Mouse (Mus musculus): ENCODE measurements at regions not wholly inside any gene's neighbourhood (a gene's known extent, or its start where the extent isn't known, plus 50 kb on each side); places are given as distances from the start of the nearest gene placed in this dataset.

DNA sequence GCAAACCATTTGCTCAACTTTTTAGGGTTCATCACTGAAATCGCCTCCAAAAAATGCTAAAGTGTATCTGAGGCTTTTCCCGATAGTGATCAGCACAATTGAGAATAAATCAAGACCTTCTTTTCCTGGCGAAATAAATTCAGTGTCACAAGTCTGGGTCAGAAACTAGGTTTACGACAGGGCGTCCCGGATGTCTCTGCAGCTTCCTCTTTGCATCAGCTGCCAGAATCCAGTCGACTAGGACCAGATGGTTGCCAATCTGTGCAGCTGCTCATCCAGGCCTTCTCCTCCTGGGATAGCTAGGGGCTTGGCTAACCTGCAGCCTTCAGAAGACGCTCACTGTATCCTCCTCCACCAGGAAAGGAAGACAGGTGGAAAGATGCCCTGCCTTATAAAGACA is 243.6 kb downstream of the Papss1 start:
- Histone ChIP-seq H3K4me3 (no peak overlapping the region), H3K36me3 (no peaks in the 10 kb centered on the region), H3K4me1 (no peaks in the 10 kb centered on the region), H3K9ac (no peak overlapping the region), H3K4me2 (replicated peaks) (no peak overlapping the region), H3K9me3 (no peaks in the 10 kb centered on the region), H3K27me3 (replicated peaks) (no peaks in the 10 kb centered on the region), H3K27ac (no peak overlapping the region)
- WGBS, result 76% methylated on average over 8 of the region's 8 CpGs
- ATAC-seq (ENCODE audit: low FRiP score, low read depth), result no peak

GRCm38 (mm10) chr3:131812968-131813367 is 248.4 kb downstream of the Papss1 start:
- Histone ChIP-seq H3K27me3 (replicated peaks) (no peaks in the 10 kb centered on the region), H3K36me3 (no peaks in the 10 kb centered on the region), H3K4me1 (no peaks in the 10 kb centered on the region), H3K4me3 (no peak overlapping the region), H3K27ac (no peak overlapping the region), H3K9ac (no peak overlapping the region), H3K9me3 (no peaks in the 10 kb centered on the region), H3K4me2 (replicated peaks) (no peak overlapping the region)
- ATAC-seq (ENCODE audit: low FRiP score, low read depth), result no peak
- WGBS, result 65% methylated on average over 6 of the region's 6 CpGs

DNA sequence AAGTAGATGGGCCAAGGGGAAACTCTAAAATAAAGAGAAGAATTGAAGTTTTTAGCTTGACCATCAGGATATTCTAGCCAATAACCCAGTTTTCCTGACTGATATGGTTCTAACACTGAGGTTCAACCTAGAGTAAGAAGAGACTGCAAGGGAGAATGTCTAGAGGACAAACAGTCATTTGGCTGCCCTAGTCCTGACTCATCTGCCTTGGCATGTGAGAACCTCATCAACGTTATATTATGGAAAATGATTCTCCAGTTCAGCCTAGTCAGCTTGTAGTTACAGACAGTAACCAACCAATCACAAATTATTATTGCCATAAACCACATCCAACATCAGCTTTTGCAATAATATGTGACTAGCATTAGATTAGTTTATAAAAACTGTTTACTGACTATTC is 254.2 kb downstream of the Papss1 start:
- no peaks in the 10 kb centered on the region for H3K4me1 ChIP-seq
- no peak overlapping the region for H3K27ac ChIP-seq
- H3K9ac ChIP-seq, result no peak overlapping the region
- 97% methylated on average over 1 of the region's 1 CpGs for WGBS
- H3K27me3 ChIP-seq (replicated peaks), result no peaks in the 10 kb centered on the region
- ATAC-seq (ENCODE audit: low FRiP score, low read depth), result no peak
- no peaks in the 10 kb centered on the region for H3K9me3 ChIP-seq
- no peak overlapping the region for H3K4me3 ChIP-seq
- H3K36me3 ChIP-seq, result no peaks in the 10 kb centered on the region
- H3K4me2 ChIP-seq (replicated peaks), result no peak overlapping the region

DNA sequence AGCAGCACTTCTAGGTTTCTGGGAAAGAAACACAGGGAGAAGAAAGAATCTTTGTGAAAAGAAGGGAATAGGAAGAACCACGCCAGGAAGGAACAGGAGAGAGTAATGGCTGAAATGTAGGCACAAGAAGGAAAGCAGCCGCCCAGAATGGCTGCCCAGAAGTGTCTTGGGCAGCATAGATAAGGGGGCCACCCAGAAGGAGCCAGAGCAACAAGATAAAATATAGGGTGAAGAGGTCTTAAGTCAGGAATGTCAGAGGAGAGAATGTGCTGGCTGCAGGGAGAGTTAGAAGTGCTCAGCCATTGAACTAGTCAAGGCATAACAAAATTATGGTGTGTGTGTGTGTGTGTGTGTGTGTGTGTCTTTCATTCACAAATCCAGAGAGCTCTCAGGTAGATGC is 227.7 kb upstream of the Dkk2 start:
- no peak for ATAC-seq (ENCODE audit: low FRiP score, low read depth)
- no peaks in the 10 kb centered on the region for H3K4me1 ChIP-seq
- no peaks in the 10 kb centered on the region for H3K36me3 ChIP-seq
- H3K27ac ChIP-seq, result no peak overlapping the region
- H3K4me2 ChIP-seq (replicated peaks), result no peak overlapping the region
- H3K27me3 ChIP-seq (replicated peaks), result no peaks in the 10 kb centered on the region
- H3K9me3 ChIP-seq, result no peaks in the 10 kb centered on the region
- no peak overlapping the region for H3K4me3 ChIP-seq
- WGBS, result 71% methylated on average over 2 of the region's 2 CpGs
- no peak overlapping the region for H3K9ac ChIP-seq

GRCm38 (mm10) chr3:131859083-131859482 is 226.0 kb upstream of the Dkk2 start:
- H3K4me2 ChIP-seq (replicated peaks), result no peak overlapping the region
- H3K4me3 ChIP-seq, result no peak overlapping the region
- no peaks in the 10 kb centered on the region for H3K4me1 ChIP-seq
- no peak overlapping the region for H3K27ac ChIP-seq
- ATAC-seq (ENCODE audit: low FRiP score, low read depth), result no peak
- H3K27me3 ChIP-seq (replicated peaks), result no peaks in the 10 kb centered on the region
- no peaks in the 10 kb centered on the region for H3K36me3 ChIP-seq
- H3K9me3 ChIP-seq, result no peaks in the 10 kb centered on the region
- H3K9ac ChIP-seq, result no peak overlapping the region
- WGBS, result 77% methylated on average over 12 of the region's 12 CpGs

- no peaks in the 10 kb centered on the region for H3K27me3 ChIP-seq (replicated peaks)
- H3K4me1 ChIP-seq, result no peaks in the 10 kb centered on the region
- H3K4me3 ChIP-seq, result no peak overlapping the region
- no peaks in the 10 kb centered on the region for H3K36me3 ChIP-seq
- H3K27ac ChIP-seq, result no peak overlapping the region
- H3K9me3 ChIP-seq, result no peaks in the 10 kb centered on the region
- 52% methylated on average over 5 of the region's 5 CpGs for WGBS
- no peak overlapping the region for H3K9ac ChIP-seq
- no peak overlapping the region for H3K4me2 ChIP-seq (replicated peaks)
- no peak for ATAC-seq (ENCODE audit: low FRiP score, low read depth)
Measured at GRCm38 (mm10) chr3:131865106-131865505, 220.0 kb upstream of the Dkk2 start.

DNA sequence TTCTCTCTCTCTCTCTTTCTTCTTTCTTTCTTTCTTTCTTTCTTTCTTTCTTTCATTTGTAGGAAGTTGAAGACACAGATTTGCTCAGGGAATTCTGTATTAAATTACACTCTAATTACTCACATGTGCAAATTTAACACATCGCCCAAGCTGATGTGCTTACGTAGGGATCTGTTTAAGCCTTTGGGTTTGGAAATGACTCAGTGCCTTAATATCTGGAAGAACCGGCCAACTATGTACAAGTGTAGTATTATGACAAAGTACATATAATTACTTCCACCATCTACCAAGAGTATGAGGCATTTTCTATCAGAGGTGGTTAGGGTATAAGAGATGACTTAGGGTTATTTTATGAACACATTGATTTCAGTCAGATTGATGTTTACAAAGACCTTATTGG is 217.8 kb upstream of the Dkk2 start:
- Histone ChIP-seq H3K27me3 (replicated peaks) (no peaks in the 10 kb centered on the region), H3K27ac (no peak overlapping the region), H3K4me3 (no peak overlapping the region), H3K4me1 (no peaks in the 10 kb centered on the region), H3K4me2 (replicated peaks) (no peak overlapping the region), H3K9ac (no peak overlapping the region), H3K9me3 (no peaks in the 10 kb centered on the region), H3K36me3 (no peaks in the 10 kb centered on the region)
- ATAC-seq (ENCODE audit: low FRiP score, low read depth), result no peak
- WGBS, result 93% methylated on average over 3 of the region's 3 CpGs

DNA sequence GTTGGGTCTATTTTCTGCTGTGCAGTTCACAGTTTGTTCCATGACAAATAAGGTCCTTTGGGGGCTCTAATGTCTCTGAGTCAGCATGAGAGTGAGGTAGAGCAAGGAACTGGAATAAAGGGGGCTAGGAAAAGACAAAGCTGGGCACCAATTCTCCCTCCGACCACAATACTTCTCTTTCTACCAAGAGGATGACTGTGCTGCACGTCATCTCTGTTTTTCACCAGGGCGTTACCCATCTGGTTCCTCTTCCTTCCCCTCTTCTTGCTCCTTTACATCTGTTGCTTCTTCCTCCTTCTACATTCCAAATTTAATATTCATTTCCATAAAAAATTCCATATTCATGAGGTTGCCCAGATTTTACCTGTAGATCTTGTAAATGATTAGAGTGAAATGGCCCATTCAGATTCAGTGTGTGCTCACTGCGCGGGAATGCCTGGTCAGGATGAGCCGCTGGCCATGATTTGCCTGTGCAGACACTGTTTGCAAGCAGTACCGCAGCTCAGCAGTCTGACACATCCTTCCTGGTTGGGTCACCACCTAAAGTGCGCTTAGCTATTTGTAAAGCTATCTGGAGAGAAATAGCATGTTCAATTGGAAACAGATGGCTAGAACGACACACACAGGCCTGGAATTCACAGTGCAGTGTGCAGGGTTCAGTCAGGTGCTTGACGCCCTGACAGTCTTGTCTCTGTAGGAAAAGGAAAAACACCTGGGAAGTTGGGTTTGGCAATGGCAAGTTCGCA is 216.7 kb upstream of the Dkk2 start:
- H3K4me3 ChIP-seq, result no peak overlapping the region
- no peaks in the 10 kb centered on the region for H3K27me3 ChIP-seq (replicated peaks)
- WGBS, result 86% methylated on average over 11 of the region's 11 CpGs
- H3K4me1 ChIP-seq, result no peaks in the 10 kb centered on the region
- no peak for ATAC-seq (ENCODE audit: low FRiP score, low read depth)
- no peak overlapping the region for H3K9ac ChIP-seq
- no peaks in the 10 kb centered on the region for H3K36me3 ChIP-seq
- no peak overlapping the region for H3K4me2 ChIP-seq (replicated peaks)
- no peaks in the 10 kb centered on the region for H3K9me3 ChIP-seq
- H3K27ac ChIP-seq, result no peak overlapping the region

DNA sequence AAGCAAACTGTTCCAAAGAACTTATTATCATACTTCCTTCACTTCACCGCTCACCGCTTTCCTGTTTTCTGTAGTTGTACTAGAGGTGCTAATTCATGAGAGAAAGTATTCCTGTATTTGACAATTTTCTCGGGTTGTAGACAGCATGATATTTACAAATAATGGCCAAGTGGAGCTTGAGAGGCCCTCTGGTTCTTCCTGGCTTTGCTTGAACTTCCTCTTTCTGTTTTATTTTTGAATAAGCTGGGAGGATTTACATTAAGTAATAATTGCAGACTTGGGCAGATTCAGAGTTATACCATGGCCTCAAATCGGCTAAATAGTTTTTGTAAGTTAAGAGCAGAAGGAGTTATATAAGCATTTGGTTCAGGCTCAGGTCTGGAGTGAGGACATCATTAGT is 215.8 kb upstream of the Dkk2 start:
- Histone ChIP-seq H3K36me3 (no peaks in the 10 kb centered on the region), H3K9me3 (no peaks in the 10 kb centered on the region), H3K27me3 (replicated peaks) (no peaks in the 10 kb centered on the region), H3K4me3 (no peak overlapping the region), H3K27ac (no peak overlapping the region), H3K4me1 (no peaks in the 10 kb centered on the region), H3K9ac (no peak overlapping the region), H3K4me2 (replicated peaks) (no peak overlapping the region)
- 91% methylated on average over 4 of the region's 4 CpGs for WGBS
- ATAC-seq (ENCODE audit: low FRiP score, low read depth), result no peak

GRCm38 (mm10) chr3:131882667-131883066 is 202.4 kb upstream of the Dkk2 start:
- Histone ChIP-seq H3K4me3 (no peak overlapping the region), H3K4me1 (no peaks in the 10 kb centered on the region), H3K9me3 (no peaks in the 10 kb centered on the region), H3K27ac (no peak overlapping the region), H3K36me3 (no peaks in the 10 kb centered on the region), H3K27me3 (replicated peaks) (no peaks in the 10 kb centered on the region), H3K9ac (no peak overlapping the region), H3K4me2 (replicated peaks) (no peak overlapping the region)
- no peak for ATAC-seq (ENCODE audit: low FRiP score, low read depth)

DNA sequence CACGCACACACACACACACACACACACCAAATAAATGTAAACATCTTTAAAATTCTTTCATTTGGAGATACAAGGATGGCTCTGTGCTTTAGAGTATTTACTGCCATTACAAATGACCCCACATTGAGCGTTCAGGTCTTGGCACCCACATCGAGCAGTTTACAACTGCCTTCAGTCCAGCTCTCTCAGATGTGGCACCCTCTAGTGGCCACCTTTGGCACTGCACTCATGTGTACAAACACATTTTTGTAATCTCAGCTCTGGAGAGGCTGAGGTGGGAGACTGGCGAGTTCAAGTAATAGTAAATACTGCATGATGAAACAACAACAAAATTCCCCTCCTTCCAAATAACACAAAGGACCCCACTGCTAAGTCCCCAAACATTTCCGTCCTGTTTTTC is 198.6 kb upstream of the Dkk2 start:
- WGBS, result 88% methylated on average over 5 of the region's 5 CpGs
- no peak for ATAC-seq (ENCODE audit: low FRiP score, low read depth)
- Histone ChIP-seq H3K4me3 (no peak overlapping the region), H3K27me3 (replicated peaks) (no peaks in the 10 kb centered on the region), H3K36me3 (no peaks in the 10 kb centered on the region), H3K9me3 (no peaks in the 10 kb centered on the region), H3K4me1 (no peaks in the 10 kb centered on the region), H3K27ac (no peak overlapping the region), H3K9ac (no peak overlapping the region), H3K4me2 (replicated peaks) (no peak overlapping the region)

GRCm38 (mm10) chr3:131886984-131887383 is 198.1 kb upstream of the Dkk2 start:
- no peak overlapping the region for H3K4me3 ChIP-seq
- WGBS, result 90% methylated on average over 8 of the region's 8 CpGs
- H3K9ac ChIP-seq, result no peak overlapping the region
- H3K4me2 ChIP-seq (replicated peaks), result no peak overlapping the region
- no peaks in the 10 kb centered on the region for H3K36me3 ChIP-seq
- H3K9me3 ChIP-seq, result no peaks in the 10 kb centered on the region
- no peak overlapping the region for H3K27ac ChIP-seq
- no peaks in the 10 kb centered on the region for H3K4me1 ChIP-seq
- no peaks in the 10 kb centered on the region for H3K27me3 ChIP-seq (replicated peaks)
- no peak for ATAC-seq (ENCODE audit: low FRiP score, low read depth)

GRCm38 (mm10) chr3:131887670-131888069 is 197.4 kb upstream of the Dkk2 start:
- H3K4me3 ChIP-seq, result no peak overlapping the region
- no peaks in the 10 kb centered on the region for H3K27me3 ChIP-seq (replicated peaks)
- no peak overlapping the region for H3K9ac ChIP-seq
- no peaks in the 10 kb centered on the region for H3K36me3 ChIP-seq
- H3K27ac ChIP-seq, result no peak overlapping the region
- ATAC-seq (ENCODE audit: low FRiP score, low read depth), result no peak
- H3K4me2 ChIP-seq (replicated peaks), result no peak overlapping the region
- no peaks in the 10 kb centered on the region for H3K9me3 ChIP-seq
- 80% methylated on average over 4 of the region's 4 CpGs for WGBS
- no peaks in the 10 kb centered on the region for H3K4me1 ChIP-seq

Data from neural tube, embryonic 12.5 days (tissue).